Mouse (Mus musculus) MEL-GATA-1-ER (cell line): ENCODE measurements around the gene Pdgfra.

Source experiments
- DNase-seq: peaks from one replicate; pipeline ENCODE4 v3.0.0-alpha.2; 2012; ENCODE audit warnings: low read depth; ENCODE audit errors: extremely low read depth

The Pdgfra gene

GRCm38 (mm10) chr5:75207905-75208304, 55.8 kb downstream of the Pdgfra start:
- no peak for DNase-seq

- peak; percentile 15 for DNase-seq
Observed at GRCm38 (mm10) chr5:75209966-75210365, 57.9 kb downstream of the Pdgfra start.

GRCm38 (mm10) chr5:75214520-75214919, 62.4 kb downstream of the Pdgfra start:
- no peak for DNase-seq

GRCm38 (mm10) chr5:75214929-75215328, 62.8 kb downstream of the Pdgfra start:
- no peak for DNase-seq

- no peak for DNase-seq
Observed at GRCm38 (mm10) chr5:75215678-75216256, 63.7 kb downstream of the Pdgfra start.

GRCm38 (mm10) chr5:75221610-75222009, 69.5 kb downstream of the Pdgfra start:
- peak; percentile 24 for DNase-seq

- no peak for DNase-seq
Observed at GRCm38 (mm10) chr5:75222491-75223265, 70.6 kb downstream of the Pdgfra start.

GRCm38 (mm10) chr5:75238363-75238762, 86.3 kb downstream of the Pdgfra start:
- peak; percentile 46 for DNase-seq

GRCm38 (mm10) chr5:75238928-75239777, 87.1 kb downstream of the Pdgfra start:
- DNase-seq: no peak

GRCm38 (mm10) chr5:75247070-75247740, 95.1 kb downstream of the Pdgfra start:
- DNase-seq: no peak
